Mouse (Mus musculus) heart, embryonic 10.5 days (tissue): ENCODE results near the gene Radil. TPM values are rescaled to one million over a fixed set of nuclear protein-coding genes. Genes with fewer than 3 reads are reported as not detected.

ENCODE experiments used
- DNase-seq: peaks from one replicate; pipeline ENCODE4 v3.0.0-alpha.2; 2017; ENCODE audit warnings: low spot score
- H3K27ac ChIP-seq: fragments of 300-500 bp; sonication (generic); 2 replicates; pipeline ENCODE4 v1.5.1; 2016; ENCODE audit warnings: mild to moderate bottlenecking
- H3K27me3 ChIP-seq: fragments of 300-500 bp; sonication (generic); 2 replicates; pipeline ENCODE4 v1.6.1; 2016; ENCODE audit warnings: mild to moderate bottlenecking; ENCODE audit not compliant: poor library complexity, insufficient read depth, severe bottlenecking
- H3K36me3 ChIP-seq: fragments of 300-500 bp; sonication (generic); 2 replicates; pipeline ENCODE4 v1.6.1; 2016; ENCODE audit warnings: mild to moderate bottlenecking, moderate library complexity
- H3K4me1 ChIP-seq: fragments of 300-500 bp; sonication (generic); 2 replicates; pipeline ENCODE4 v1.6.1; 2016; ENCODE audit warnings: mild to moderate bottlenecking
- H3K4me3 ChIP-seq: fragments of 300-500 bp; sonication (generic); 2 replicates; pipeline ENCODE4 v1.5.1; 2016; ENCODE audit warnings: mild to moderate bottlenecking, moderate library complexity
- H3K9me3 ChIP-seq: fragments of 300-500 bp; sonication (generic); 2 replicates; pipeline ENCODE4 v1.6.1; 2016; ENCODE audit warnings: mild to moderate bottlenecking, moderate library complexity
- WGBS: fragments of 180-500 bp; shearing (Covaris S2); methylation state at CpG from one replicate; pipeline ENCODE4 v1.1.7; 2016; 5-methylcytosine and 5-hydroxymethylcytosine counted together
- polyA plus RNA-seq: library from polyadenylated mRNA; unstranded; fragments of >200 nt; fragmentation: Nextera tagmentation; extraction: Ambion mirVana; gene quantifications from 2 replicates; pipeline ENCODE4 v1.2.1, GENCODE M21; 2016

Gene Radil
- polyA plus RNA-seq, 1 experiment from 2014 or later: 10.9 TPM

GRCm38 (mm10) chr5:142468375-142468774, 82.5 kb downstream of the Radil start:
- DNase-seq: no peak
- Histone ChIP-seq H3K4me3 (no peak overlapping the region), H3K9me3 (no peaks in the 10 kb centered on the region), H3K4me1 (peaks cover 14% of the 10 kb centered on the region), H3K27me3 (no peaks in the 10 kb centered on the region), H3K27ac (no peak overlapping the region), H3K36me3 (peaks cover 41% of the 10 kb centered on the region)
- WGBS: 87% methylated on average over 13 of the region's 13 CpGs

GRCm38 (mm10) chr5:142463461-142464454, 87.1 kb downstream of the Radil start, which contains the start of gene Ap5z1:
Ap5z1 (plus strand) TSS chr5:142463944.
- peak; percentile 98 for DNase-seq
- peak within 1 kb of the TSS; percentile 85 for H3K4me3 ChIP-seq
- H3K27me3 ChIP-seq: no peaks in the 10 kb centered on the region
- no peaks in the 10 kb centered on the region for H3K9me3 ChIP-seq
- WGBS: 2% methylated on average over 60 of the region's 60 CpGs
- peaks cover 45% of the 10 kb centered on the region for H3K36me3 ChIP-seq
- peaks cover 14% of the 10 kb centered on the region for H3K4me1 ChIP-seq
- peak within 1 kb of the TSS; percentile 89 for H3K27ac ChIP-seq

GRCm38 (mm10) chr5:142463011-142463410, 87.9 kb downstream of the Radil start:
- Histone ChIP-seq H3K9me3 (no peaks in the 10 kb centered on the region), H3K4me3 (peak overlapping the region; percentile 85), H3K36me3 (peaks cover 45% of the 10 kb centered on the region), H3K27ac (peak overlapping the region; percentile 89; the same call in 1 of the 2 replicates), H3K4me1 (peaks cover 15% of the 10 kb centered on the region), H3K27me3 (no peaks in the 10 kb centered on the region)
- WGBS: 86% methylated on average over 6 of the region's 6 CpGs
- no peak for DNase-seq

- 95% methylated on average over 2 of the region's 2 CpGs for WGBS
- Histone ChIP-seq H3K4me1 (peaks cover 18% of the 10 kb centered on the region), H3K4me3 (no peak overlapping the region), H3K9me3 (no peaks in the 10 kb centered on the region), H3K27ac (no peak overlapping the region), H3K27me3 (no peaks in the 10 kb centered on the region), H3K36me3 (peaks cover 46% of the 10 kb centered on the region)
- no peak for DNase-seq
These were observed 88.3 kb downstream of the Radil start for GRCm38 (mm10) chr5:142462641-142462948.

GRCm38 (mm10) chr5:142461942-142462640, 88.8 kb downstream of the Radil start:
- H3K27me3 ChIP-seq: no peaks in the 10 kb centered on the region
- H3K4me1 ChIP-seq: peaks cover 23% of the 10 kb centered on the region
- 95% methylated on average over 7 of the region's 7 CpGs for WGBS
- no peak overlapping the region for H3K27ac ChIP-seq
- DNase-seq: no peak
- H3K9me3 ChIP-seq: no peaks in the 10 kb centered on the region
- no peak overlapping the region for H3K4me3 ChIP-seq
- peaks cover 47% of the 10 kb centered on the region for H3K36me3 ChIP-seq

- Histone ChIP-seq H3K36me3 (peaks cover 69% of the 10 kb centered on the region), H3K27ac (no peak overlapping the region), H3K9me3 (no peaks in the 10 kb centered on the region), H3K4me1 (peaks cover 29% of the 10 kb centered on the region), H3K4me3 (no peak overlapping the region), H3K27me3 (no peaks in the 10 kb centered on the region)
- DNase-seq: no peak
- WGBS: 84% methylated on average over 5 of the region's 5 CpGs
These were observed 91.1 kb downstream of the Radil start for GRCm38 (mm10) chr5:142459834-142460233.

- Histone ChIP-seq H3K36me3 (peaks cover 78% of the 10 kb centered on the region), H3K27ac (no peak overlapping the region), H3K4me1 (peaks cover 24% of the 10 kb centered on the region; the same call in 1 of the 2 replicates), H3K4me3 (no peak overlapping the region), H3K9me3 (no peaks in the 10 kb centered on the region), H3K27me3 (no peaks in the 10 kb centered on the region)
- no peak for DNase-seq
- 90% methylated on average over 17 of the region's 17 CpGs for WGBS
These were observed 91.9 kb downstream of the Radil start for GRCm38 (mm10) chr5:142458791-142459557.

- Histone ChIP-seq H3K4me3 (no peak overlapping the region), H3K9me3 (no peaks in the 10 kb centered on the region), H3K27ac (no peak overlapping the region), H3K27me3 (no peaks in the 10 kb centered on the region), H3K36me3 (peaks cover 90% of the 10 kb centered on the region), H3K4me1 (peaks cover 24% of the 10 kb centered on the region)
- no peak for DNase-seq
- WGBS: 49% methylated on average over 10 of the region's 10 CpGs
These were observed 93.6 kb downstream of the Radil start for GRCm38 (mm10) chr5:142457345-142457744.

- Histone ChIP-seq H3K27ac (peak overlapping the region; percentile 24), H3K36me3 (peaks cover 87% of the 10 kb centered on the region), H3K27me3 (no peaks in the 10 kb centered on the region), H3K4me3 (no peak overlapping the region), H3K9me3 (no peaks in the 10 kb centered on the region), H3K4me1 (peaks cover 27% of the 10 kb centered on the region)
- WGBS: 67% methylated on average over 15 of the region's 15 CpGs
- DNase-seq: no peak
These were observed 94.6 kb downstream of the Radil start for GRCm38 (mm10) chr5:142456318-142456717.

- Histone ChIP-seq H3K36me3 (peaks cover 91% of the 10 kb centered on the region), H3K9me3 (no peaks in the 10 kb centered on the region), H3K27me3 (no peaks in the 10 kb centered on the region), H3K4me3 (no peak overlapping the region), H3K27ac (no peak overlapping the region), H3K4me1 (peaks cover 28% of the 10 kb centered on the region)
- 93% methylated on average over 13 of the region's 13 CpGs for WGBS
- no peak for DNase-seq
These were observed 97.2 kb downstream of the Radil start for GRCm38 (mm10) chr5:142453742-142454141.

- H3K4me3 ChIP-seq: no peak overlapping the region
- no peak for DNase-seq
- H3K27ac ChIP-seq: no peak overlapping the region
- WGBS: 33% methylated on average over 1 of the region's 1 CpGs
- H3K4me1 ChIP-seq: peaks cover 33% of the 10 kb centered on the region
- no peaks in the 10 kb centered on the region for H3K27me3 ChIP-seq
- peaks cover 71% of the 10 kb centered on the region for H3K36me3 ChIP-seq
- no peaks in the 10 kb centered on the region for H3K9me3 ChIP-seq
These were observed 99.1 kb downstream of the Radil start for GRCm38 (mm10) chr5:142451759-142452158.

GRCm38 (mm10) chr5:142450846-142451245, 100.1 kb downstream of the Radil start:
- H3K27me3 ChIP-seq: no peaks in the 10 kb centered on the region
- DNase-seq: no peak
- peaks cover 62% of the 10 kb centered on the region for H3K36me3 ChIP-seq
- H3K9me3 ChIP-seq: no peaks in the 10 kb centered on the region
- no peak overlapping the region for H3K27ac ChIP-seq
- H3K4me3 ChIP-seq: no peak overlapping the region
- WGBS: 90% methylated on average over 9 of the region's 9 CpGs
- peaks cover 31% of the 10 kb centered on the region for H3K4me1 ChIP-seq
